Mouse (Mus musculus) T-helper 17 cell (primary cell): ENCODE data around the gene Mfsd11.

Experiments used
- in situ Hi-C, 2 experiments: fragments of 300-600 bp; cut with MboI, MseI; formaldehyde crosslinking; loops; 1 replicate in 1 of 2; 2 replicates in 1 of 2; pipeline ENCODE4 v1.15.1; 2025; ENCODE audit warnings: high pct_unique_total_duplicates in 2 of 2

Gene Mfsd11

DNA sequence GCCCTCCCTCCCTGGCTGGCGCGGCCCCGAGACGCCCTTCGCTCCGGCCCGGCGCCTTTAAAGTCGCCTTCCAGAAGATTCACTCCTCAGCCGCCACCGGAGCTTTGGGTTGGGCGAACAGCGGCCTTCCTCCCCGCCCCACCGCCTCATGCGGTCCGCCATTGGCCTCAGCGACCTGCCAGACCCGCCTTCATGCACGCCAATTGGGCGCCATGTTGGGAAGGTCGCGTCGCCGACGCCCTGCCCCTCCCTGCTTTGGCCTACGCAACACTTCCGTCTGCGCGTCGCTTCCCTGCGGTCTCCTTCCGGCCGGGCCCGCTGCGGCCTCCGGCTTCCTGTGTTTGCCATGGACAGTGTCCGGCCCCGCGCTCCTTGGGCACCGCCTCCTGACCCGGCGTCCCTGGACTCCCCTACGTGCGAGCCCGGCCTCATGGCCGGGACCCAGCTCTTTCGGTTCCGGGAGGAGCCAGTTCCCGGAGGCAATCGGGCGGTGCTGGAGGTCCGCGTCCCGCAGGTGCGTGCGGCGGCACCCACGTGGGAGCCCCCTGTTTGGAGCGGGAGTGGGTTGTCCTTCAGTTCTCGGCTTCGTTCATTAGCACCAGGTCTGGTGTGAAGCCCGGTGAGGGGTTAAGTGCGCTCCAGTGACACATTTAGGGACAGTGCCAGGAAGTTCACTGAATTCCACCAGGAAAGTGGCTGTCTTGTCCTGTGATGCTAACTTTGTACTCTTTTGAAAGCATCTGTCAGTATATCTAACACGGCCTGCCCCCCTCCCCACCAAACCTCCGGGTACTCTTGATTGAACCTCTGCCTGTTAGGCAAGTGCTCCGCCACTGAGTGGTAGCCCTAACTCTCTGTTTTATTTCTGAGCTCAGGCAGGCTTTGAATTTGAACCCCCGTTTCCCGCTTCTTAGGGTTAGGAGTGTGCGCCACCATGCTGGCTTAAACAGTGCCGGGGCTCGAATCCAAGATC is 8.7 kb upstream of the Mfsd11 start, which contains the start of the genes Mettl23 and Jmjd6:
Mettl23 (plus strand) TSS at position 18 of the 973 bp plus-strand sequence.
Jmjd6 (minus strand) TSS at position 189 of the 973 bp plus-strand sequence.
- in situ Hi-C loops, result loop anchor here in 1 of 2 experiments (25.0 kb wide), 1 partner anchor 1206 kb away; the partner anchor contains the start of gene Slc25a19

DNA sequence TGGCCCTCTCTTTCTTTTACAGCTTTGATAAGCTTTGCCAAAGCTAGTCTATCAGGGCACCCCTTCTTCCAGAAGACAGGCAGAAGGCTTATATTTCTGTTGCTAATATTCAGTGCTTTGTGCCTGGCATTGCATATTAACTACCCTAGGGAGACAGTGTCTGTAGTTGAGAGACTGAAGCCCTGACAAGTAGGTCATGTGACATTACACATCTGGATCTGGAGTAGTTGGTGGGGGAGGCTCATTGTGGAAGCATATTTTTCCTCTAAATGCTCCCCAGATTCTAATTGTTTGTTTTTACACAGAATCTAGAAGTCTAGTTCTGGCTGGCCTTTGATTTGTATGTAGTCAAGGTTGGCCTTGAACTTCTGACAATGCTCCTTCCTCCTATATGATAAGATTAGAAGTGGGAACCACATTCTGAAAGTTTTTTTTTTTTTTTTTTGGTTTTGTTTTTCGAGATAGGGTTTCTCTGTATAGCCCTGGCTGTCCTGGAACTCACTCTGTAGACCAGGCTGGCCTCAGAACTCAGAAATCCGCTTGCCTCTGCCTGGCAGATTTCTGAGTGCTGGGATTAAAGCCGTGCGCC is 5.6 kb upstream of the Mfsd11 start:
- in situ Hi-C loops, result loop anchor here in 1 of 2 experiments (25.0 kb wide), 1 partner anchor 1209 kb away; the partner anchor contains the start of gene Slc25a19

DNA sequence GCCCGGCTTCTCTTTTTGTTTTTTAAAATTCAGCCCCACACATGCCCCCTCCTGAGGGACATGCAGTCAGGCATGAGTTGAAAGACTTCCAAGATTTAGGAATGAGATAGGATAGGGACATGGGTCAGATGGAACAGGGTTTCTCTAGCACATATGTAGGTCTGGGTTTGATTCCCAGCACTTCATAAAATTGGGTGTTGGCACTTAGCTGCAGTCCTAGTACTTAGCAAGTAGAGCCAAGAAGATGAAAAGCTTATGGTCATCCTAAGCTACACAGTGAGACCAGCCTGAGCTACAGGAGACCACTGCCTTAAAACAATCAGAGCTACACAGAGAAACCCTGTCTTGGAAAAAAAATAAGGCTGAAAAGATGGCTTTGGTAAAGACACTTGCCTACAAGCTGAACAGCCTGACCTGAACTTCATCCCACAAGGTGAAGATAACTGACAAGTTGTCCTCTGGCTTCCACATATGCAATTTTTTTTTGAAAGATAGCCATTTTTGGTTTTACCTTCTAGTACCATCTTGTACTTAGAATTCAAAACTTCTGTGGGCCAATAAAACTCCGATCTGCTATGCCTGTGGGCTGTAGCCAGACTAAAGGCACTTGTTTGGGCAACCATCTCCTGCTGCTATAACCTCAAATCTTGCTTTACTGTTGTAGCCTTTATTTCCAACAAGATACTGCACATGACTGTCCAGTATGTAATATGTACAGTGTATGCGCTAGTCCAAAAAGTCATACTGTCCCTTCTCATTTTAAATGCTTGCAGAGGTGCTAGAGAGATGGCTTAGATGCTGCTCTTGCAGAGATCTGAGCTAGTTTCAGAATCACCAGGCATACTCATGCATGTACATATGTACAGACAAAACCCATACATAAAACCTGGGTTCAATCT is 4.8 kb upstream of the Mfsd11 start:
- in situ Hi-C loops, result loop anchor here in 1 of 2 experiments (25.0 kb wide), 1 partner anchor 1210 kb away; the partner anchor contains the start of gene Slc25a19

- in situ Hi-C loops, result loop anchor here in 1 of 2 experiments (25.0 kb wide), 1 partner anchor 1211 kb away; the partner anchor contains the start of gene Slc25a19
Observed at GRCm38 (mm10) chr11:116848086-116848876, 4.0 kb upstream of the Mfsd11 start.

GRCm38 (mm10) chr11:116848877-116849178 is 3.4 kb upstream of the Mfsd11 start:
- in situ Hi-C loops, result loop anchor here in 1 of 2 experiments (25.0 kb wide), 1 partner anchor 1212 kb away; the partner anchor contains the start of gene Slc25a19

- in situ Hi-C loops, result loop anchor here in 1 of 2 experiments (25.0 kb wide), 1 partner anchor 1212 kb away; the partner anchor contains the start of gene Slc25a19
Observed at GRCm38 (mm10) chr11:116849587-116849986, 2.7 kb upstream of the Mfsd11 start.

- in situ Hi-C loops, result loop anchor here (5.0 to 10.0 kb wide), 2 partner anchors 492 to 505 kb away; no protein-coding TSS in a partner anchor
Observed at GRCm38 (mm10) chr11:116850085-116850484, 2.2 kb upstream of the Mfsd11 start.

GRCm38 (mm10) chr11:116850833-116851477 is 1.3 kb upstream of the Mfsd11 start:
- in situ Hi-C loops, result loop anchor here (5.0 to 10.0 kb wide), 2 partner anchors 491 to 504 kb away; no protein-coding TSS in a partner anchor

- in situ Hi-C loops, result loop anchor here (5.0 to 10.0 kb wide), 2 partner anchors 491 to 503 kb away; no protein-coding TSS in a partner anchor
Observed at GRCm38 (mm10) chr11:116851576-116852290, 507 bp upstream of the Mfsd11 start.

- in situ Hi-C loops, result loop anchor here (5.0 to 10.0 kb wide), 2 partner anchors 489 to 502 kb away; no protein-coding TSS in a partner anchor
Observed at GRCm38 (mm10) chr11:116852891-116853511, 761 bp downstream of the Mfsd11 start, which contains the start of gene Srsf2. Gene Srsf2, minus strand, starts transcription at chr11:116853094.

- in situ Hi-C loops, result loop anchor here (5.0 to 10.0 kb wide), 2 partner anchors 489 to 501 kb away; no protein-coding TSS in a partner anchor
Observed at GRCm38 (mm10) chr11:116853512-116853928, 1.3 kb downstream of the Mfsd11 start.

GRCm38 (mm10) chr11:116854279-116854678 is 2.0 kb downstream of the Mfsd11 start:
- in situ Hi-C loops, result loop anchor here (5.0 to 10.0 kb wide), 2 partner anchors 488 to 501 kb away; no protein-coding TSS in a partner anchor

DNA sequence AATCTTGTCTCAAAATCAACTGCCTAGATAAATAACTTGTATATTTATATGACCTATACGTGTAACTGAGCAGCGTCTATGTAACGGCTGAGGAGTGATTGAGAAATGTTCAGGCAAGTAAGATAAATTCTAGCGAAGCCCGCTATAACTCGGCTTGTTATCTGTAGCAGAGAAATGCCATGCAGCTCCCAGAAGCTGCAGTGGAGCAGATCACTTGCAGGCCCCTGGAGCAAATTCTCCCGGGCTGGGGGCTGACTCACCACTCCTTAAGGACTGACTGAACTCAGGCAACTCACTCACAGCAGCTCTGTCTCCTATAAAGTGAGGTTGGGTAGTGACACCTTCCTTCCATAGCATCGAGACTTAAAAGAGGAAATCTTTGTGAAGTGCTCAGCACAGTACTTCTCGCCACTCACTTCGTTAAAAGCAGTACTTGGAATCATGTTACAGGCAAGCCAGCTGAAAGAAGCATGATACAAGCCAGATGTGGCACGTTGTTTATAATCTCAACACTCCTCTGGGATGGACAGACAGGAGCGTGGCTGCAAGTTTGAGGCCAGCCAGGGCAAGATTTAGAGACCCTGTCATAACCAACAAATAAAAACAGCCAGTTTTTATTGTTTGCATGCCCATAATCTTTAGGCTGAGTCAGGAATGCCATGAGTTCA is 5.1 kb downstream of the Mfsd11 start:
- in situ Hi-C loops, result loop anchor here in 1 of 2 experiments (10.0 kb wide), 1 partner anchor 497 kb away; no protein-coding TSS in a partner anchor

DNA sequence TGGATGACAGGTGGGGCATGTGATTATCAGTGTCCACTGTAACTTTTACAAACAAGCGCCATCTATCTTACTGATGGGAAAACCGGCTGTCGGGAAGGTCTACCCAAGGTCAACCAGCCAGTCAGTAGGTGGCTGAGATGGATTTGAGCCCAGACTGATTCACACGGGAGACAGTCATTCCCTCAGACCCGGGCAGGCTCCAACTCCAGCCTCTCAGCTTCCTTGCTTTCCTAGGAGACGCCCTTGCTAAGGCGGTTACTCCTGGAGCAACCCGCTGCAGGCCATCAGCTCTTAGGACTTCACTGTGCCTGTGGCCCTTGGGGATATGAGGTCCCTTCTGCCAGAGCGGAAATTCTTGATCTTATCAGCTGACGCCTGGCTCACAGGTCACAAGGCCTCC is 12.2 kb downstream of the Mfsd11 start:
- in situ Hi-C loops, result no loop called here

DNA sequence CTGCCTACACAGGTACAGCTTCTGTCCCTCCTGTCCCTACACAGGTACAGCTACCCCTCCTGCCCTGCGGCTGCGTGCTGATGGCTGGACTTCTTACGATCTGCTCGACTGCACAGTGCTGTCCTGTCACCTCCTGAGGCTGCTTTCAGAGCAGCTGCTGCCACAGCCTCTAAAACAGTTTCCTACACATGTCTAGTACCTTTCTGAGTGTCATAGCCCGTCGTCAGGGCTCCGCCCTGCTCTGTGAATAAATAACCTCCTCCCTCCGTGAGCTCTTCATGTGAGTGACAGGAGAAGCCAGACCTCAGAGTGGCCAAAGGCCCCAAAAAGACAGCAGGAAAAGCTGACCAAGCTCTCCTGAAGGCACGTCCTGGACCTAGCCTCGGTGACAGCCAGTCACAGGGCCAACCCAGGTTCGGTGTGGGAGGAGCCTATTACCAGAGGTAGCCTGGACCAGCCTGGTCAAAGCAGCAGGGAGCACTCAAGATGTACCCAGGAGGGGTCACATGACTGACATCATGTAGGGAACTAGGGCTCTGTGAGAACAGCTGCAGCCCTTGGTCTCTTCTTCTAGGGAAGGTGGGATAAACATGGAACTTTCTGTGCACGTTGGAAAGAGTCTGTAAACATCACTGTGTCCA is 13.8 kb downstream of the Mfsd11 start:
- in situ Hi-C loops, result no loop called here

GRCm38 (mm10) chr11:116868129-116868528 is 15.9 kb downstream of the Mfsd11 start:
- in situ Hi-C loops, result no loop called here

- in situ Hi-C loops, result no loop called here
Observed at GRCm38 (mm10) chr11:116869223-116869622, 17.0 kb downstream of the Mfsd11 start.
